Mouse (Mus musculus) MEL (cell line): ENCODE measurements around the gene Mt1. TPM values are rescaled to one million over a fixed set of nuclear protein-coding genes. Genes with fewer than 3 reads are reported as not detected.

Experiments used
- DNase-seq: peaks from one replicate; pipeline ENCODE4 v3.0.0; 2011; ENCODE audit warnings: low read depth, low spot score
- H3K27ac ChIP-seq: 2 replicates; pipeline ENCODE4 v1.5.1; 2012; ENCODE audit warnings: low read depth, mild to moderate bottlenecking, control low read depth, low read length, moderate library complexity; ENCODE audit not compliant: control insufficient read depth
- H3K27me3 ChIP-seq, 2 experiments: fragments of 150-350 bp in 1 of 2; sonication (generic) in 1 of 2; 2 replicates each; pipeline ENCODE4 v1.6.1; 2012; ENCODE audit warnings: low read length in 2 of 2, mild to moderate bottlenecking in 2 of 2, improper control_type of control experiment in 1 of 2, moderate library complexity in 1 of 2; ENCODE audit not compliant: insufficient read depth in 2 of 2, control insufficient read depth in 1 of 2
- H3K36me3 ChIP-seq, 2 experiments: 2 replicates each; pipeline ENCODE4 v1.6.1; 2012 to 2014; ENCODE audit warnings: low read length in 2 of 2, improper control_type of control experiment in 1 of 2, inconsistent platforms in 1 of 2, mild to moderate bottlenecking in 1 of 2; ENCODE audit not compliant: insufficient read depth in 2 of 2, control insufficient read depth in 1 of 2
- H3K4me1 ChIP-seq, 2 experiments: fragments of 150-350 bp in 1 of 2; sonication (generic) in 1 of 2; 2 replicates each; pipeline ENCODE4 v1.6.1; 2012; ENCODE audit warnings: low read length in 2 of 2, improper control_type of control experiment in 1 of 2, mild to moderate bottlenecking in 1 of 2; ENCODE audit not compliant: insufficient read depth in 2 of 2, control insufficient read depth in 1 of 2
- H3K4me3 ChIP-seq, 2 experiments: fragments of 150-350 bp in 1 of 2; sonication (generic) in 1 of 2; 2 replicates each; pipeline ENCODE4 v1.5.1; 2012; ENCODE audit warnings: low read depth in 2 of 2, low read length in 2 of 2, mild to moderate bottlenecking in 2 of 2, moderate library complexity in 2 of 2, control low read depth in 1 of 2, improper control_type of control experiment in 1 of 2; ENCODE audit not compliant: control insufficient read depth in 1 of 2, insufficient read depth in 1 of 2
- H3K79me2 ChIP-seq: 2 replicates; pipeline ENCODE4 v1.6.1; 2012; ENCODE audit warnings: mild to moderate bottlenecking, low read length, moderate library complexity; ENCODE audit not compliant: control insufficient read depth, poor library complexity, insufficient read depth
- H3K9ac ChIP-seq: 2 replicates; pipeline ENCODE4 v1.6.1; 2012; ENCODE audit warnings: low read depth, mild to moderate bottlenecking, control low read depth, low read length, moderate library complexity; ENCODE audit not compliant: control insufficient read depth, poor library complexity, severe bottlenecking
- H3K9me3 ChIP-seq: fragments of 150-350 bp; sonication (generic); replicated peaks from 2 replicates; pipeline ENCODE4 v1.6.1; 2012; ENCODE audit warnings: mild to moderate bottlenecking, low read length, improper control_type of control experiment, moderate library complexity; ENCODE audit not compliant: insufficient read depth
- BHLHE40 ChIP-seq: IDR thresholded peaks from 2 replicates; pipeline ENCODE4 v1.6.1; 2012; ENCODE audit warnings: low read depth, mild to moderate bottlenecking, inconsistent platforms, low read length, improper control_type of control experiment, borderline replicate concordance
- CTCF ChIP-seq, 3 experiments: IDR thresholded peaks in 2 of 3; conservative IDR thresholded peaks in 1 of 3; 2 replicates each; pipeline ENCODE4 v1.5.1; 2011 to 2012; ENCODE audit warnings: low read length in 3 of 3, low read depth in 2 of 3, mild to moderate bottlenecking in 2 of 3, improper control_type of control experiment in 1 of 3, inconsistent platforms in 1 of 3, mixed read lengths in 1 of 3, moderate library complexity in 1 of 3; ENCODE audit not compliant: control insufficient read depth in 1 of 3, insufficient read depth in 1 of 3, poor library complexity in 1 of 3, severe bottlenecking in 1 of 3
- E2F4 ChIP-seq: IDR thresholded peaks from 2 replicates; pipeline ENCODE4 v1.6.1; 2011; ENCODE audit warnings: low read depth, low read length, improper control_type of control experiment, borderline replicate concordance
- ETS1 ChIP-seq: IDR thresholded peaks from 2 replicates; pipeline ENCODE4 v1.6.1; 2012; ENCODE audit warnings: low read depth, mild to moderate bottlenecking, inconsistent platforms, low read length, improper control_type of control experiment, moderate library complexity
- GABPA ChIP-seq: IDR thresholded peaks from 2 replicates; pipeline ENCODE4 v1.6.1; 2012; ENCODE audit warnings: low read depth, mild to moderate bottlenecking, inconsistent platforms, low read length, improper control_type of control experiment, moderate library complexity
- GATA1 ChIP-seq: IDR thresholded peaks from 2 replicates; pipeline ENCODE4 v1.6.1; 2011; ENCODE audit warnings: low read depth, low read length, improper control_type of control experiment
- JUND ChIP-seq: IDR thresholded peaks from 2 replicates; pipeline ENCODE4 v1.6.1; 2011; ENCODE audit warnings: low read depth, mild to moderate bottlenecking, improper control_type of control experiment, low read length
- KAT2A ChIP-seq: conservative IDR thresholded peaks from 2 replicates; pipeline ENCODE4 v1.6.1; 2012; ENCODE audit warnings: low read depth, low read length, improper control_type of control experiment, inconsistent platforms
- MAX ChIP-seq: IDR thresholded peaks from 2 replicates; pipeline ENCODE4 v1.6.1; 2011; ENCODE audit warnings: low read length, improper control_type of control experiment
- MAZ ChIP-seq: IDR thresholded peaks from 2 replicates; pipeline ENCODE4 v1.6.1; 2012; ENCODE audit warnings: low read depth, mild to moderate bottlenecking, inconsistent platforms, low read length, improper control_type of control experiment
- MXI1 ChIP-seq: IDR thresholded peaks from 2 replicates; pipeline ENCODE4 v1.6.1; 2011; ENCODE audit warnings: mild to moderate bottlenecking, low read depth, low read length, improper control_type of control experiment
- MYC ChIP-seq: IDR thresholded peaks from 2 replicates; pipeline ENCODE4 v1.6.1; 2011; ENCODE audit warnings: low read depth, mild to moderate bottlenecking, low read length, improper control_type of control experiment, moderate library complexity
- NELFE ChIP-seq: IDR thresholded peaks from 2 replicates; pipeline ENCODE4 v1.6.1; 2011; ENCODE audit warnings: low read depth, low read length, improper control_type of control experiment
- NRF1 ChIP-seq: IDR thresholded peaks from 2 replicates; pipeline ENCODE4 v1.6.1; 2014; ENCODE audit warnings: low read depth, mild to moderate bottlenecking, inconsistent platforms, low read length, improper control_type of control experiment, moderate library complexity; ENCODE audit not compliant: poor library complexity, insufficient read depth, severe bottlenecking
- POLR2A ChIP-seq, 2 experiments: IDR thresholded peaks; 2 replicates each; pipeline ENCODE4 v1.6.1; 2011 to 2012; ENCODE audit warnings: low read length in 2 of 2, mild to moderate bottlenecking in 2 of 2, control low read depth in 1 of 2, improper control_type of control experiment in 1 of 2, low read depth in 1 of 2, moderate library complexity in 1 of 2; ENCODE audit not compliant: control insufficient read depth in 1 of 2, insufficient read depth in 1 of 2, poor library complexity in 1 of 2
- POLR2AphosphoS2 ChIP-seq: IDR thresholded peaks from 2 replicates; pipeline ENCODE4 v1.6.1; 2011; ENCODE audit warnings: low read length, improper control_type of control experiment
- RAD21 ChIP-seq: IDR thresholded peaks from 2 replicates; pipeline ENCODE4 v1.6.1; 2011; ENCODE audit warnings: mild to moderate bottlenecking, low read depth, low read length, improper control_type of control experiment
- RCOR1 ChIP-seq: IDR thresholded peaks from 2 replicates; pipeline ENCODE4 v1.6.1; 2012; ENCODE audit warnings: low read depth, mild to moderate bottlenecking, inconsistent platforms, low read length, improper control_type of control experiment
- SMC3 ChIP-seq: IDR thresholded peaks from 2 replicates; pipeline ENCODE4 v1.6.1; 2011; ENCODE audit warnings: low read depth, low read length, improper control_type of control experiment
- TAL1 ChIP-seq: IDR thresholded peaks from 2 replicates; pipeline ENCODE4 v1.6.1; 2012; ENCODE audit warnings: mild to moderate bottlenecking, inconsistent platforms, low read length, moderate library complexity, mixed read lengths
- TBP ChIP-seq: IDR thresholded peaks from 2 replicates; pipeline ENCODE4 v1.8.0; 2011; ENCODE audit warnings: low read depth, low read length, improper control_type of control experiment
- TCF12 ChIP-seq: IDR thresholded peaks from 2 replicates; pipeline ENCODE4 v1.6.1; 2014; ENCODE audit warnings: low read depth, mild to moderate bottlenecking, inconsistent platforms, low read length, improper control_type of control experiment, moderate library complexity
- USF1 ChIP-seq: IDR thresholded peaks from 2 replicates; pipeline ENCODE4 v1.6.1; 2014; ENCODE audit warnings: low read depth, mild to moderate bottlenecking, inconsistent platforms, low read length, improper control_type of control experiment, moderate library complexity
- USF2 ChIP-seq, 2 experiments: IDR thresholded peaks; 2 replicates each; pipeline ENCODE4 v1.6.1; 2011 to 2012; ENCODE audit warnings: improper control_type of control experiment in 2 of 2, low read length in 2 of 2, borderline replicate concordance in 1 of 2, inconsistent platforms in 1 of 2, low read depth in 1 of 2, mild to moderate bottlenecking in 1 of 2; ENCODE audit not compliant: insufficient read depth in 1 of 2
- ZC3H11A ChIP-seq: IDR thresholded peaks from 2 replicates; pipeline ENCODE4 v1.6.1; 2012; ENCODE audit warnings: low read depth, mild to moderate bottlenecking, inconsistent platforms, low read length, improper control_type of control experiment
- ZKSCAN1 ChIP-seq: IDR thresholded peaks from 2 replicates; pipeline ENCODE4 v1.6.1; 2012; ENCODE audit warnings: low read depth, mild to moderate bottlenecking, inconsistent platforms, low read length, improper control_type of control experiment, moderate library complexity
- ZNF384 ChIP-seq: IDR thresholded peaks from 2 replicates; pipeline ENCODE4 v1.6.1; 2012; ENCODE audit warnings: low read depth, mild to moderate bottlenecking, inconsistent platforms, low read length, improper control_type of control experiment
- polyA plus RNA-seq, 2 experiments: library from polyadenylated mRNA; stranded (reverse) in 1 of 2; unstranded in 1 of 2; fragments of >175 nt in 1 of 2; fragments of >200 nt in 1 of 2; gene quantifications; 2 replicates each; pipeline versions ENCODE4 v1.2.1 to v1.2.4; 2012; ENCODE audit warnings: low replicate concordance in 2 of 2, low read depth in 1 of 2; ENCODE audit not compliant: insufficient read length in 2 of 2, insufficient read depth in 1 of 2, missing spikeins in 1 of 2
- total RNA-seq: library from RNA; depleted of rRNA; stranded (reverse); fragments of 300-350 nt; gene quantifications from 2 replicates; pipeline ENCODE4 v1.2.3, GENCODE M21; 2012

The Mt1 gene
- total and polyA plus RNA-seq, 3 experiments: 1,017 to 2,940 (median 1,189) TPM

DNA sequence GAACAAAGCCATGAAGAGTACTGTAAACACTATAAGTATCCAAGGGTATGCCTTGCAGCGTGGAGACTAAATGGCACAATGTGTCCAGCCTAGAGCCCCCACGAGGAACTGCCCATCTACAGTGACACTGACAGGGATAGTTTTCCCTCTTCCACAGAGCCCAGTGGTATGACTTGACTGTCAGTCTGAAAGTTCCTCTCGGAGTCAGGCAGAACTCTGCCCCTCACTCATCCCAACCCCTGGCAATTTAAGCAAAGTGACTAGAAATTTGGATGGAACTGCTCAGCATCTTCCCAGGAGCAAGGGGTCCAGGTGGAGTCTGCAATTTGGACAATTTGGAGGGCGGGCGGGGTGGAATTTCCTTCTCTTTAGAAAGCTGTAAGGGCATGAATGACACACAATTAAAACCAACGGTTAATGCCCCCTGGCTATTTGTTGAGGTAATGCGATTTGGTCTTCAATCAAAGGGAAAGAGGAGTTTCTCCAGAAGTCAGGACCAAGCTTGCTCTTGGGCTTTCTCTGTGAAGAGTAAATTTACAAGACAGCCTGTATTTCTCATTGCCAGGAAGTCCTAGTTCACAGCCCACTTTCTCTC, 4.2 kb upstream of the Mt1 start:
- peak overlapping the region; percentile 14; the same call in 1 of the 2 replicates for H3K27ac ChIP-seq
- H3K4me1 ChIP-seq: peaks cover 11 to 35% of the 10 kb centered on the region in 2 experiments
- H3K79me2 ChIP-seq: peaks cover 28% of the 10 kb centered on the region
- H3K9ac ChIP-seq: peak overlapping the region; percentile 78
- H3K36me3 ChIP-seq: peaks cover 0 to 26% of the 10 kb centered on the region in 2 experiments; a peak in 2 of 4 replicates
- H3K4me3 ChIP-seq: peak overlapping the region in 1 of 2 experiments; percentile 74; a peak in 2 of 4 replicates
- peak; percentile 80 for DNase-seq
- no peaks in the 10 kb centered on the region for H3K9me3 ChIP-seq
- no peaks in the 10 kb centered on the region for H3K27me3 ChIP-seq
- TF ChIP-seq KAT2A: no peak
- peak; percentile 39 for TF ChIP-seq MXI1
- TF ChIP-seq CTCF (IDR thresholded peaks at IDR 0.05 in 2 of 3, conservative IDR thresholded peaks at IDR 0.05 in 1 of 3; ENCODE audit: control insufficient read depth in 1 of 3, insufficient read depth in 1 of 3, low read depth in 2 of 3, low read length in 3 of 3, poor library complexity in 1 of 3, severe bottlenecking in 1 of 3): peak in 1 of 3 experiments; percentile 54; a peak in 3 of 6 replicates
- TF ChIP-seq POLR2A (IDR thresholded peaks at IDR 0.05; ENCODE audit: control insufficient read depth in 1 of 2, insufficient read depth in 1 of 2, low read depth in 1 of 2, low read length in 2 of 2, poor library complexity in 1 of 2): peak in 1 of 2 experiments; percentile 31; a peak in 1 of 4 replicates
- no peak for TF ChIP-seq BHLHE40
- TF ChIP-seq SMC3: peak; percentile 38; the same call in 1 of the 2 replicates
- TF ChIP-seq TBP: no peak

DNA sequence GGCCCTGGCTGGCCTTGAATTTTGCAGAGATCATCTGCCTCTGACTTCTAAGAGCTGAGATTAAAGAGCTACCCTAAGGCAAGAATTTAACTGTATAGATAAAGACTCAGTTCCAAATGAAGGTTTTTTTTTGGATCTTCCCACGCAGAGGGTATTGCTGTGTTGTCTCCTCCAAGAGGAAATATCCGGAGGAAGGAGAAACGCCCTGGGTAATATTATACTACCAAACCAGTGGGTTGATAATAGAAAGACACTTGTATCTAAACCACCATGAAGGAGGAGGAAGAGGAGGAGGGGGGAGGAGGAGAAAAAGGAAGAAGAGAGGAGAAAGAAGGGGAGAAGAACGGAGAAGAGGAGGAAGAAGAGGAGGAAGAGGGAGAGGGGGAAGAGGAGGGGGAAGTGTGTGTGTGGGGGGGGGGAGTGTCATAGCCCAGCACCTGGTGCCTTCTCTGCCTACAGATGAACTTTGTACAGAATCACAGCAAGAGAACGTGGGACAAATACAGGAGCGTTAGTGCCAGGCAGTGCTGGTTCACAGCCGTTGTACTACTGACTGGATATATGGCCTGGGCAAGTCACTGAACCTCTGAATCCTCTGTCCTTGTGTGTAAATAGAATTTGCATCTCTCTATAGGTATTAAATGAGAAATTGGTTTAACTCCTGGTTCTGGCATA, 1.0 kb upstream of the Mt1 start:
- Histone ChIP-seq H3K4me1 (peaks cover 2 to 16% of the 10 kb centered on the region in 2 experiments; a peak in 2 of 4 replicates), H3K79me2 (peaks cover 28% of the 10 kb centered on the region), H3K9me3 (no peaks in the 10 kb centered on the region), H3K36me3 (peaks cover 0 to 13% of the 10 kb centered on the region in 2 experiments; a peak in 2 of 4 replicates), H3K4me3 (peak overlapping the region; percentile 21 to 39), H3K9ac (peak overlapping the region; percentile 57), H3K27me3 (no peaks in the 10 kb centered on the region), H3K27ac (peak overlapping the region; percentile 93)
- peak; percentile 76 for DNase-seq
- no peak for TF ChIP-seq ZKSCAN1
- TF ChIP-seq USF1: no peak
- no peak for TF ChIP-seq TAL1
- TF ChIP-seq USF2 (IDR thresholded peaks at IDR 0.05; ENCODE audit: borderline replicate concordance in 1 of 2, insufficient read depth in 1 of 2, low read depth in 1 of 2, low read length in 2 of 2): no peak
- TF ChIP-seq POLR2AphosphoS2: no peak
- no peak for TF ChIP-seq TCF12
- 0 out of 2 replicates have a peak, but pooled peaks have one; percentile 71 for TF ChIP-seq MAZ
- no peak for TF ChIP-seq KAT2A
- no peak for TF ChIP-seq NELFE
- TF ChIP-seq E2F4: no peak
- no peak for TF ChIP-seq GATA1
- no peak for TF ChIP-seq RAD21
- no peak for TF ChIP-seq JUND
- TF ChIP-seq ETS1: peak; percentile 27; the same call in 1 of the 2 replicates
- peak; percentile 33 for TF ChIP-seq MXI1
- TF ChIP-seq ZNF384: no peak
- peak; percentile 71 for TF ChIP-seq RCOR1
- TF ChIP-seq GABPA: no peak
- TF ChIP-seq POLR2A (IDR thresholded peaks at IDR 0.05; ENCODE audit: control insufficient read depth in 1 of 2, insufficient read depth in 1 of 2, low read depth in 1 of 2, low read length in 2 of 2, poor library complexity in 1 of 2): no peak
- TF ChIP-seq NRF1: no peak
- no peak for TF ChIP-seq TBP
- TF ChIP-seq ZC3H11A: no peak
- no peak for TF ChIP-seq MAX
- no peak for TF ChIP-seq MYC
- no peak for TF ChIP-seq BHLHE40
- no peak for TF ChIP-seq CTCF (IDR thresholded peaks at IDR 0.05 in 2 of 3, conservative IDR thresholded peaks at IDR 0.05 in 1 of 3; ENCODE audit: control insufficient read depth in 1 of 3, insufficient read depth in 1 of 3, low read depth in 2 of 3, low read length in 3 of 3, poor library complexity in 1 of 3, severe bottlenecking in 1 of 3)
